Mouse (Mus musculus) 3T3-L1 (cell line): ENCODE data around the gene Ttc39a.

Experiments used
- DNase-seq: peaks from one replicate; pipeline ENCODE4 v3.0.0-alpha.2; 2015; ENCODE audit warnings: low read depth, low spot score

Gene Ttc39a

DNA sequence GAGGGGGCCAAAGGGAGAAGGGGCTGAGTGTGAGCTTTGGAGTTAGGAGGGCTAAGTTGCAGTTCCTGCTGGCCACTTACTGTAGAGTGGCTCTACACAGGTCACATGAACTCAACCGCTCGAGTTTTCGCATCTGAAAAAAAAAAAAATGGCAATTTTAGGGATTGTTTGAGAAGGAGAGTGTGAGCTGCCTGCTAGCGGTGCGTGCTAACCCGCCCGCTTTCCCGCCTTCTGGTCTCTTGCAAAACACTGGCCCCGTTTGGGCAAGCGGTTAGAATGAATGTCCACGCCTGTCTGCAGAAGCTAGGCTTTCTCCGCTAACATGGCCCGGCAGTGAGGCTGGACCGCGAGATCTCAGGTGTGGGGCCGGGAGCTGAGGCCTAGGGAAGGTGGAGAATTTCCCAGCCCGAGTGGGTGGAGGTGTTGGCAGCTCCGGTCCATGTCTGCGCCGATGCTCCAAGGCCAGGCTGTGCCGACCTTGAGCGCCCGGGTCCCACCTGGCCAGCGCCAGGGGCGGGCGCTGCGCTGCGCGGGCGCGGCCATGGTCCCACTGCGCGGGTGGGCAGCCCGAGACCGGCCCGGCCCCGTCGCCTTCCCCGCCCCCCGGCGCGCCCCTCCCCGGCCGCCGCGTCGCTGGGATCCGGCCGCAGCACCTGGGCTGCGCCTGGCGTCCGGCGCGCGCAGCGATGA, at the start of gene Ttc39a:
Ttc39a (plus strand) TSS at position 138 of the 690 bp plus-strand sequence.
- DNase-seq = no peak

DNA sequence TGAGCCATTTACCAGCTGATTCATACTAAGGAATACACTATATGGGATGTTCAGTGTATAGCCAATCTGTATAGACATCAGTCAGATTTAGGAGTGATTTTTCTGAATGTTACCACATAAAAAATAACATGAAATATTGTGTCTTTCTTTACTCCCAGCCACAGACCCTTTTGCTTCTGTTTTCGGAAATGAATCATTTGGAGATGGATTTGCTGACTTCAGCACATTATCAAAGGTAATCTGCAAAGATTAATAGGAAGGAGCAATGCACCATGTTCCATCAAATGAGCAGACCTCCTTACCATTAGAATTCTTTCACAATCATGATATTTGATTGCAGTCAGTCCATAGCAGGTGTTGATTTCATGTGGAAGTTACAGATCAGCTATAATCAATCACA, 28.3 kb upstream of the Ttc39a start:
- DNase-seq = no peak

DNA sequence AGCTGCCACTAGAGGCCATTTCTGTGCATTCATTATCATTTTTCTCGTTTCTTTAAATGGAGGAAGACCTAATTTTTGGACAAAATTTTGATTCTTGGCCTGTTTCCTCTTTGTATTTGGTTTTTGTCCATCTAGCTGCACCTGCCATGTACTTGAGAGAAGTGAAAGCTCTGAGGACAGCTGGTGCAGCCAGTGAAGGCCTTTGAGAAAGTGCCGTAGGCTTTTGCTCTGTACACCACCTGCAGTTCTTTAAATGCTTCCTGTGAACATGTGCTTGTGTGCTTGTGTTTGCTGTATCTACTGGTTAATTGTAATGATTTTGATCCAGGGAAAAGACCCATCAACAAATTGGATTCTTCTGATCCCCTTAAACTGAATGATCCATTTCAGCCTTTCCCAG, 24.0 kb upstream of the Ttc39a start:
- no peak for DNase-seq

DNA sequence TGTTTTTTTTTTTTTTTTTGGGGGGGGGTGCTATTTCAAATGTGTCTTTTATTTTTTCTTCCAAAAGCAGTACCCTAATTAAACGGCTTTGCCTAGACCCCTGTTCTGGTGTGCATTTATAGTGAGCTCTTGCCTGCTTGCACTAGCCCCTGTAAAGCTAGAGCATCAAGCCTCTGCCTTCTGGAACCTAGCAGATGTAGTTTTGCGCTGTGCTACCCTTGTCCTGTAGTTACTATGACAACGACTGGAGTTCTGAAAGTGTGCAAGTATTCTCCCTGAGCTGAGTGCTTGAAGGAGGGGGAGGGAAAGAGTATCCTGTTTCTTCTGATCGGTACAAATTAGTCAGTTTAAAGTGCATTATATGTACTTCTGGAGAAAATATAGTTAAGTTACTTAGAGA, 20.8 kb upstream of the Ttc39a start:
- DNase-seq = no peak

DNA sequence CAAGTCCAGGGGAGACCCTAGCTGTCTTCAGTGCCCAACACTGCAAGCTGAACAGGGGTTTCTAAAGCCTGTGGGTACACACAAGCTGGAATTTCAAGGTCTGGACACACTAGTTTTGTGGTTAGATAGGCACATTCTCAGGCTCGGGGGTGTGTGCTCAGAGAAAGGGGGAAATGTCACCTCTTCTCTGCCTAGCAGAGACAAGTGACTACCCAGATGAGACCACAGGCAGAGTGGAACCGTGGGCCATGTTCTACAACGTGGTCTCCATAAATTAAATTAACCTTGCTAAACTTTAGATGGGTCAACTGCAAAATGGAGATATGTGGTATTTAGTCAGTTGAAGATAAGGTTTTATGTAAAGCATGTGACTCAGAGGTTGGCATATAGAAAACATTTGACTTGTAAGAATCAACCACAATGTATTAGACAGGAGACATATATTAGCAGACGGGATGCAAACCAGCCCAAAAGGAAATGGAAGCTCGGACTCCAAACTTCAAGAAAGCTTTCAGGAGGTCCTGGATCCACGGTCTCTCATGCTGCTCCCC, 13.1 kb upstream of the Ttc39a start:
- no peak for DNase-seq

DNA sequence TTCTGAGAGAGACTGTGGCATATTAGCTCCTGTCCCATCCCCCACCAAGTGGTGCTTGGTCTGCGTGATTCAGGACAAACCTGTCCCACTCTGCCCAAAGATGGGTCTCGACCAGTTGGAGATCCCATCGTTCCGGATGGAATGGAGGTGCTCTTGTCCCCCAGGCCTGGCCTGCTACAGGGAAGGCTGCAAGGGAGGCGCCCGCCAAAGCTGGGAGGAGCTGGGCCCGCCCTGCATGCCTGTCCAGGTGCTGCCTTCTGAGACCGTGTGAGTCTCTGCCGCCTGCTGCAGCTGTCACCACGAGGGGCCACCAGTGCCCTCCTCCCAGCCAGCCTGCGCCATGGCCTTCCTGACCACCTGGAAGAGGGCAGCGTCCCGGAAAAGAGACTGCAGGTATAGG, 12.5 kb upstream of the Ttc39a start:
- no peak for DNase-seq

DNA sequence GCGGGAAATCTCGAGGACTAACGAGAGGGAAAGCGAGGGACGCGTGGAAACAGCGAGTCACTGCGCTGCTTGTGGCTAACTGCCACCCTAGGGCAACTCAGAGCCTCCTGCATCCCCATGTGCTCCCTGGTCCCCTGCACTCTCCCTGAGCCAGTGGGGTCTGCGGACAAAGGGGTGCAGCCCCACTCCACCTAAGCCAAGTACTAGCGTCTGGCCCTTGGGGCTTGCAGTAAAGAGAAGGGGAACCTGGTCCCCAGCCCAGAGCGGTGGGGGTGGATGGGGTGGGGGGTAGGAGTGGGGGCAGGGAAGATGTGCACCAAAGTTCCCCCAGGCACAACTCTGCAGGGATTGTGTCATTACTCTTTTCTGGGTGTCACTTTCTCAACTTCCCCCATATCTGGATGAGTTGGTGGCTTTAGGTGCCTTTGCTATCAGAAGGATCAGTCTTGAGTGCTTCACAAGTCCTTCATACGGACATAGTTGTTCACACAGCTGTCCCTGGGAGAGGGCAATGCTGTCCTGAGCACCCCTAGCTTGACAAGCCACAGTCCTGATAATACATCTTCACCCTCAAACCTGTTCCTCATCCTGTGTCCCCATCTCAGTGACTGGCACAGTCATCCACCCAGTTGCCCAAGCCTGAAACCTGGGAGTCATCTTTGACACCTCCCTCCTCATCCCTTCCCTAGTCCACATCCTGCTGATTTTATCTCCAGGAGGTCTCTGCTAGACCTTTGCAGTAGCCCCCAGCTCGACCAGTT, 11.9 kb upstream of the Ttc39a start:
- DNase-seq = no peak

DNA sequence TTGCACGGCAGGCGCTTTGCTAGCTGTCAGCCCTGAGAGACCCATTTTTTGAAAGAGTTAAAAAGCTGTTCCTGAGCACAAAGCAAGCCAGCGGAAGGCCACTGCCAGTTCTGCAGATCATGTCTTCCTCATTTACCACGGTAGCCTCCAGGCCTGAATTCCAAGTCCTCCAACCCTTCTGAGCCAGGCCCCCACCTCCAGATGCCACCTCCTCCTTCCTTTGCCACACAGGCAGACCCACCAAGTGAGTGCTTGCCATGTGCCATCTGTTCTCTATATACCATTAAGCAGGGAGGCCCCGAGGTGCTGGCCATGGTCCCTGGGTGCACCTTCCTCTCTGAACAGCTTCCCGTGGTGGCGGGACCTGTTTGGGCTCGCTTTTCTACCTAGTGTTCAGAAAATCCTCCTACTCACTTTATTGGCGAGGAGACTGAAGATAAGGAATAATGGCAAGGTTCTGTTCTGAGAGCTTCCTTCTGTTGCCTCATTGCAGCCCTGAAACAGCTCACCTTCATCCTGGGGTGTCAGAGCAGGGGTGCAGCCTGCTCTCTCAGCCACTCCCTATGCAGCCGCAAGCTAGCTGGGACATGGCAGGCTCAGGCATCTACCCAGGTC, 6.0 kb upstream of the Ttc39a start:
- no peak for DNase-seq

DNA sequence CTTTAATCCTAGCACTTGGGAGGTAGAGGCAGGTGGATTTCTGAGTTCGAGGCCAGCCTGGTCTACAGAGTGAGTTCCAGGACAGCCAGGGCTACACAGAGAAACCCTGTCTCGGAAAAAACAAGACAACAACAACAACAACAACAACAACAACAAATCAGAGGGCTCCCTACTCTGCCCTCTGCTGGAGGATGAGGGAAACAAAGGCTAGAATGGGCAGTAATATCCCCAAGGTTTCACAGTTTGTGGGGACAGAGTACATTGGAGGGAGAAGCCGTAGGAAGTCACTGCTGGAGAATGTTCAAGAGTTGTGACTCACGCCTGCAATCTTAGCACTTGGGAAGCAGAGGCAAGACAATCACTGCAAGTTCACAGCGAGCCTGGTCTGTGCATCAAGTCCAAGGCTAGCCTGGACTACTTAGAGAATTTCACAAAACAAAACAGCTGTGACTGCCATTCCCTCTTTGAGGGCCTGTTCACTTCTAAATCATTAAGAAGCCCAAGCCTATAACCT, 5.2 kb upstream of the Ttc39a start:
- DNase-seq = peak; percentile 47

DNA sequence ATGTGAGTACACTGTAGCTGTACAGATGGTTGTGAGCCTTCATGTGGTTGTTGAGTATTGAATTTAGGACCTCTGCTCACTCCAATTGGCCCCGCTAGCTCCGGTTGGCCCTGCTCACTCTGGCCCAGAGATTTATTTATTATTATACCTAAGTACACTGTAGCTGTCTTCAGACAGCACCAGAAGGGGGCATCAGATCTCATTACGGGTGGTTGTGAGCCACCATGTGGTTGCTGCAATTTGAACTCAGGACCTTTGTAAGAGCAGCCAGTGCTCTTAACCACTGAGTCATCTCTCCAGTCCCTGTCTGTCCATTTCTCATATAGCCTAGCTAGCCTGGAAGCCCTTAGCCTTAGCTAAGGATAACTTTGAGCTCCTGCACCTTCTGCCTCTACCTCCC, 1.5 kb upstream of the Ttc39a start:
- DNase-seq = peak; percentile 33

DNA sequence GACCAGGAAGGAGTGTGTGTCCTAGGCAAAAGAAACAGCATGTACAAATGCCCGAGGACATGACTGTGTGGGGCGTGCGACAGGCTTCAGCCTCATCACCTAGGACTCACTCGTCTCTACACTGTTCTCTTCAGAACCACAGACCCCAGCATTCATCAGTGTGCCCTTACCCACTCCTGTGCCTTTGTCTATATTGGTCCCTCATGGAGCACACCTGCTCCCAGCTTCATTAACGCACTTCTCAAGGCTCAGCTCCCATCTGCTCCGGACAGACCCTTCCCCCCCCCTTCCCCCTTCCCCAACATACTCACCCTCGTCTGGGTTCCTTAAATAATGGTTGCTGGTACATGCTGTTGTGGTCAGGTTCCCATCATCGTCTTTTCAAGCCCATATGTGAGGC, 1.0 kb upstream of the Ttc39a start:
- peak; percentile 8 for DNase-seq

DNA sequence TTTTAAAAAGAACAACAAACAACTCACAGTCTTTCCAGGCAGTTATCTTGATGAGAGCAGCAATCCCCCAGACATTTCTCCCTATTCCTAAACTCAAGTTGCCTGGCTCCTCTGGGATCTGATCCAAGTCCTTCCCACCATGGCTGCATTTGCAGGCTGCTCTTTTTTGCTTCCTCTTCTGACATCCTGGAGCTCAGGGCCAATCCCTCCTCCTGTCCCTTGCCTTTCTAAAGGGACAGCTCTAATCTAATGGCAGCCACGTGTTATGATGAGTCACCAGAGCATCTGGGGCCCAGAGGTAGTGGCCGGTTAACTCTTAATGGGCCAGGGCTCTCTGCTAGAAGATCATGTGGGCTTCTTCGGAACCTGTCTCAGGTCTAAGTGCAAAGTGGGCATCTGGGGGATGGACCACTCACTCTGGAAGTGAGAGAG, 353 bp upstream of the Ttc39a start:
- peak; percentile 88 for DNase-seq

DNA sequence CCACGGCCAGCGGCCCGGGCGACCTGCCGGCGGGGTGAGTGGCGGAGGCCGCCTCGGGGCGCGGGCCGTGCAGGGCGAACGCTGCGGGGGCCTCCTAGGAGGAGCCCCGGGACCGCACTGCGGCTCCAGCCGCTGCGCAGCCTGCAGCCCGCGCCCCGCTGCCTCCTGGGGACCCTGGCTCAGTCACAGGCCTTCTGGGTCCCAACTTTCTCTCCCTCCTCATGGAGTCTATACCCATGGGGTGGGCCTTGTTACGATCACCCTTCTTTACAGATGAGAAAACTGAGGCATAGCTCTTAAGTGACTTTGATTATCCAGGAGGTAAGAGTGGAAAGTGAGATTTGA, 725 bp downstream of the Ttc39a start:
- no peak for DNase-seq

DNA sequence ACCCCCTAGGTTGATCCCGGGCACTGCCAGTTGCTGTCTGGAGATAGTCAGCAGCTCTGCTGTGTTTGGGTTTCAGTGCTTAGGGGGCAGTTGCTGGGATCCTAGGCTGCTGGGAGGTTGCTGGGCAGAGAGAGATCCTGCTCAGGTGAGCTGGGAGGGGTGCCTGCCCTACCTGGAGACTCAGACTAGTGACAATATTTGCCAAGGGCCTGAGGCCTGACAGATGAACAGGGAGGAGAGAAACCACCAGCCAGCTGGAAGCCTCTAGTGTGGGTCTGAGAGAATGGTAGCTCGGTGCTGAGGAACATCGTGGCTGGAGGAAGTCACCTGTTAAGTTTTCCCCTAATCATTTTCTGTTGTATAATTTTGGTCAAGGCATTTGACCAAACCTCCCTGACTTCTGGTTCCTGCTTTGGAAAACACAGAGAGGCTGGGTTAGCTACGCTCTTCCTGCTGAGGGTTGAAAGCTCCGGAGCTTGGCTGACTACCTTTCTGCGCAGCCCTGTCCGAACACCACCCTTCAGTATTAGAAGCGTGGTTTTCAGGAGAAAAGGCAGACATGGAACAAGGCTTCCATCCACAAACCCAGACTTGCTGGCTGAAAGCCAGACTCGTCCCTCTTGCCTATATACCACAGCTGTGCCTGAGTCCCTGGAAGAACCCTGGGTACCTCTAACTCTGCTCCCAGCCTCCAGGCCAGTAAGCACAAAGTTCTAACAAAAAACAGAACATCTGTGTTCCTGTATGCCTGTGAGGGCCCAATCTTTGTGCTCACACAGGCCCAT, 1.5 kb downstream of the Ttc39a start:
- no peak for DNase-seq

DNA sequence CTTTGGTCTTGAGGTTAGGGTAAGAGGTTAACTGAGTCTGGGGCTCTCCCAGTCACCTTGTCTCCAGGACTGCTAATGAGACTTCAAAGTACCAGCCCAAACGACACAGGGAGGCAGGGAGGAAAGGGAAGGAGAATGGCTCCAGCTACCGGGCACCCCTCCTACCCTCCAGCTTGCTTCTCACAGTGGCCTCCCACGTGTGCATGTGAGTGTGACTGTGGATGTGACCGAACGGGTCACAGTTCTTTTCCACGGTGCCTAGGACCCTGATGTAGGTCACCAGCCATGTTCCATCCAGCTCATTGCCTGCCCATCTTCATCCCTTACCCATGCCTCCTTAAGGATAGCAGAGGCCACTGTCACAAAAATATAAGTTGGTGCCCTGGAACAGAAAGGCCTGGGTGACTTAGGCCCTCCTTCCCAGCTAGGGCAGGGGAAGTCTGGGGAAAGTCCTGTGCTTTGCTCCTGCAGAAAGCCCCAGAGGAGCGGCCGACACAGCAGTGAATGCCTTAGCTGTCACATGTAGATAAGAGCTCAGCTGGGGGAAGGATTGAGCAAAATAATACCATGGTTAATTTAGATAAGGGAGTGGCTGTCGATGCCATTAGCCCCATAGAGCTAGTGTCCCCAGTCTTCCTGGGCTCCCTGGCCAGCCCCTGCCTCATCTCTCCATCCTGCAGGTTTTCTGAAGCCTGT, 4.4 kb downstream of the Ttc39a start:
- no peak for DNase-seq

DNA sequence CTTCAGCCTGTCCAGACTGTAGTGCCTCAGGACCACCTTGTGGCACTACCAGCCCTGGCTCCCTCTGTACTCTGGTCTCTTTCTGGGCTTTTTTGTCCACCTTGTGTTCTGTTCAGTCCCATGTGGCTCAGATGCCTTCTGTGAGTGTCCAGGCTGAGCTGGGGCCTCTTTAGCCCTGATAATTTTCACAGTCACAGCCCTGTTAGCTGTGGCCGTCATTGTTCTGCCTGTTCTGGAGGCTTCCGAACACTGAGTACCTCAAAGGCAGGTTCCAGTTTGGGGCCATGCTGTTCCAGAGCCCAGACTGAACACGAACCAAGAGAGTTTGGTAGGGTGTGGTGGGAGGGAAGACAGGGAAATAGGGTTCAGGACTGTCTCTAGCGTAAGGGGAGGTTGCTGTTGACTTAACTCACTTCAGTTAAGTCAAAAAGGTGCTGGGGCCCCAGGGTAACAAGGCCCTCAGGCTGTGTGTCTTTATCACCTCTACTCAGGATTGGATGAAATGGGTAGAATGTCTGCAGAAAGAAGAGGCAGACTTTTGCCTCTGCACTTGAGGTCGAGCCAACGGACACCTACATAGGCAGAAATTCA, 5.0 kb downstream of the Ttc39a start:
- no peak for DNase-seq

DNA sequence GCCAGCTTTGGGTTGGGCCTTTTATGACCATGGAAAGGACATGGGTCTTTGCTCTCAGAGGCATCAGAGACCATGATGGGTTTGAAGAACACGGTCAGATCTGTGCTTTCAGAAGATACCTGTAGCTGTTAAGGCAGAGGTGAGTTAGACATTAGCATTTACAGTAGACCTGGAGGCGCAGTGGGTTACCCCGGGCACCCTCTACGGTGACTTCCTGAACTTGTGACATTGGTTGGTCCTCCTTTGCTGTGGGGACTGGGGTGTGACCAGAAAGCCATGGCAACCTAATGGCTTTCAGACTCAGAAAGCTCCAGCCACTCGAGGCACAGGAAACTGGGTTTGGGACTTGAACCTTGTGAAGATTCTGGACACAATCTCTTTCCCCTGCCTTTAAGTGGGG, 5.8 kb downstream of the Ttc39a start:
- no peak for DNase-seq

DNA sequence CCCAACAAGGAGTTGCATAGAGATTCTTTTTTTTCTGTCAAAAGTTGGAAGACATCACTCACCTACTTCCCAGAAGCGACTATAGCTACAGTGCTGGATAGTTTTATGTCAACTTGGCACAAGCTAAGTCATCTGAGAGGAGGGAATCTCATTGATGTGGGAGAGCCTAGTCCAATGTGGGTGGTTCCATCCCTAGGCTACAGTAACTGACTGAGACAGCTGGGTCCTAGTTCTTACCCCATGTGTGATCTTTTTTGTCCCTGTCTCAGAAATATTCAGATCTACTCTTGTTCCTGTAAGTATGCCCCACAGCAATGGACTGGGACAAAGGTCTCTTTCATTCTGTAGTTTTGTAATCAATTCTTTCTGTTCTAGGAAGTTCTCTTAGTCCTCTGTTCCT, 11.6 kb downstream of the Ttc39a start:
- DNase-seq = no peak

DNA sequence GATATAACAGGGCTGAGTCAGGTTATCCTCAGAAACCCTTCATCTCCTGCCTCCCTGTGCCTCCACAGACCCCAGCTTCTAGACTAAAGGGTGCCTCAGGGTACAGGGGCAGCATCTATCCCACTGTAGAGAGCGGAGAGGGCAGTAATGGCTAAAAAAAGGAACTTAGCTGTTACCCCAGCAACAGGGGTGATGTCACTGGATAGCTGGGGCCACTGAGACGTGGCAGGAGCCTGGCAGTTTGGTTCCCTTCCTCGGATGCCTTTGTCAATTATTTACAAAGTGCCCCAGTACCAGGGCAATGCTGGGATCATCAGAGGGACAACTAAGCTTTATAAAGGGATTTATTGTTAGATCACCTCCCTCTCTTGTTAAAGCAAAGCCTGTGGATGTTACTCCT, 12.6 kb downstream of the Ttc39a start:
- no peak for DNase-seq

DNA sequence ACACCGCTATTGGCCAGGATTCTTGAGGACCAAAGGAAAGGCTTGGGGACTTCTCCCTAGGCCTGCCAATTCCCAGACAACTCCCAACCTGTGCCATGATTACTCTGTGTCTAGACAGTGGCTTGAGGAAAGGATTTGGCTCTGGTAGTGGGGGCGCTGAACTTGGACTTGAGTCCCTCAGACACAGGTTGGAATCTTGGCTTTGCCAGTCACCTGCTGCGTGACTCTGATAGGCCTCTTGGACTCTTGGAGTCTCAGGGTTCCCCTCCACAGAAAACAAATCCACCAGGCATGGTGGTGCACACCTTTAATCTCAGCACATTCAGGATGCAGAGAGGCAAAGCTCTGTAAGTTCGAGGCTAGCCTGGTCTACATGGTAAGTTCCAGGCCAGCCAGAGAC, 13.1 kb downstream of the Ttc39a start:
- DNase-seq = no peak
